18 mouse cellular contexts compared by ENCODE assay signal in genomic region chr5:98446771-98447462, GRCm38 (mm10).
DNase-seq lines count a peak whose midpoint lies in the region; ATAC-seq and TF ChIP-seq lines count a peak whose summit lies in the region.
"Had no signal": no experiment of that assay in that cellular context is flagged by ENCODE, and none has a peak within 500 bp of the region (broad histone marks: within the 10 kb centered on the region; RNA-seq: fewer than 3 reads in every experiment).

No protein-coding gene starts in this region.

- no peaks in the 10 kb centered on the region for H3K4me1 ChIP-seq in kidney, embryonic 14.5 days (ENCODE audit: control insufficient read depth, insufficient read depth, low read length)
- 0 out of 2 replicates have a peak, but pooled peaks cover 3% of the 10 kb centered on the region for H3K4me1 ChIP-seq in kidney, adult 2 months (ENCODE audit: control insufficient read depth, insufficient read depth, low read length)
- H3K4me1 ChIP-seq in lung, embryonic 16.5 days (replicated peaks; ENCODE audit: control insufficient read depth, insufficient read depth, low read length): no peaks in the 10 kb centered on the region
- H3K4me1 ChIP-seq in small intestine, adult 2 months (ENCODE audit: control insufficient read depth, insufficient read depth, insufficient read length, low read length): peaks cover 3% of the 10 kb centered on the region; the same call in 1 of the 2 replicates
- H3K4me1 ChIP-seq in heart, embryonic 11.5 days (ENCODE audit: control insufficient read depth, insufficient read depth, low read length): no peaks in the 10 kb centered on the region
- H3K4me1 ChIP-seq: embryonic facial prominence, embryonic 13.5 days; forebrain, embryonic 12.5 days; heart, embryonic 13.5 days had no signal

- no peaks in the 10 kb centered on the region for H3K9me3 ChIP-seq in kidney, embryonic 14.5 days (ENCODE audit: control insufficient read depth, low read length)
- no peaks in the 10 kb centered on the region for H3K9me3 ChIP-seq in lung, embryonic 16.5 days (ENCODE audit: control insufficient read depth, low read length)
- no peaks in the 10 kb centered on the region for H3K9me3 ChIP-seq in heart, embryonic 11.5 days (replicated peaks; ENCODE audit: control insufficient read depth, low read length)
- H3K9me3 ChIP-seq: embryonic facial prominence, embryonic 13.5 days; forebrain, embryonic 12.5 days; heart, embryonic 13.5 days had no signal

- H3K9ac ChIP-seq in kidney, embryonic 14.5 days (ENCODE audit: low read depth, low read length): no peak overlapping the region
- no peak overlapping the region for H3K9ac ChIP-seq in lung, embryonic 16.5 days (ENCODE audit: low read length)
- H3K9ac ChIP-seq in heart, embryonic 11.5 days (ENCODE audit: low read depth, low read length): no peak overlapping the region
- H3K9ac ChIP-seq: embryonic facial prominence, embryonic 13.5 days; forebrain, embryonic 12.5 days; forebrain, postnatal 0 days; heart, embryonic 13.5 days had no signal

- no peaks in the 10 kb centered on the region for H3K36me3 ChIP-seq in kidney, embryonic 14.5 days (ENCODE audit: control insufficient read depth, insufficient read depth, low read length)
- no peaks in the 10 kb centered on the region for H3K36me3 ChIP-seq in kidney, adult 2 months (ENCODE audit: control insufficient read depth, insufficient read depth, low read length)
- no peaks in the 10 kb centered on the region for H3K36me3 ChIP-seq in lung, embryonic 16.5 days (ENCODE audit: control insufficient read depth, insufficient read depth, low read length)
- no peaks in the 10 kb centered on the region for H3K36me3 ChIP-seq in small intestine, adult 2 months (ENCODE audit: control insufficient read depth, insufficient read depth, low read length)
- no peaks in the 10 kb centered on the region for H3K36me3 ChIP-seq in heart, embryonic 11.5 days (ENCODE audit: control insufficient read depth, insufficient read depth, low read length)
- H3K36me3 ChIP-seq: embryonic facial prominence, embryonic 13.5 days; forebrain, embryonic 12.5 days; heart, embryonic 13.5 days had no signal

- TF ChIP-seq POLR2A in kidney, adult 2 months (IDR thresholded peaks at IDR 0.05; ENCODE audit: low read depth, low read length): no peak
- TF ChIP-seq POLR2A in small intestine, adult 2 months (IDR thresholded peaks at IDR 0.05; ENCODE audit: low read depth, low read length): no peak

- TF ChIP-seq CTCF in kidney, adult 2 months (conservative IDR thresholded peaks at IDR 0.05; ENCODE audit: insufficient read depth, insufficient read length, low read depth, low read length): no peak
- no peak for TF ChIP-seq CTCF in small intestine, adult 2 months (IDR thresholded peaks at IDR 0.05; ENCODE audit: extremely low read depth, insufficient read length, insufficient replicate concordance, low read depth, low read length)

- H3K4me2 ChIP-seq in kidney, embryonic 14.5 days (replicated peaks; ENCODE audit: low read depth, low read length): no peak overlapping the region
- no peak overlapping the region for H3K4me2 ChIP-seq in lung, embryonic 16.5 days (ENCODE audit: low read depth, low read length)
- H3K4me2 ChIP-seq in heart, embryonic 11.5 days: no peak overlapping the region
- H3K4me2 ChIP-seq: embryonic facial prominence, embryonic 13.5 days; forebrain, embryonic 12.5 days; heart, embryonic 13.5 days had no signal

- WGBS in kidney, embryonic 14.5 days: 75% methylated on average over 12 of the region's 12 CpGs
- WGBS in kidney, adult 2 months: 54% methylated on average over 12 of the region's 12 CpGs
- 63% methylated on average over 12 of the region's 12 CpGs for WGBS in lung, embryonic 16.5 days
- 27% methylated on average over 12 of the region's 12 CpGs for WGBS in small intestine, adult 2 months
- 85% methylated on average over 12 of the region's 12 CpGs for WGBS in heart, embryonic 11.5 days (ENCODE audit: insufficient replicate concordance)

- H3K27me3 ChIP-seq in kidney, embryonic 14.5 days (ENCODE audit: control insufficient read depth, insufficient read depth, low read length): no peaks in the 10 kb centered on the region
- H3K27me3 ChIP-seq in kidney, adult 2 months (replicated peaks; ENCODE audit: control insufficient read depth, insufficient read depth, low read length): no peaks in the 10 kb centered on the region
- H3K27me3 ChIP-seq in lung, embryonic 16.5 days (ENCODE audit: control insufficient read depth, insufficient read depth, low read depth, low read length): no peaks in the 10 kb centered on the region
- H3K27me3 ChIP-seq in small intestine, adult 2 months (ENCODE audit: control insufficient read depth, insufficient read depth, low read length): no peaks in the 10 kb centered on the region
- H3K27me3 ChIP-seq in heart, embryonic 11.5 days (ENCODE audit: control insufficient read depth, insufficient read depth, low read length): no peaks in the 10 kb centered on the region
- H3K27me3 ChIP-seq: embryonic facial prominence, embryonic 13.5 days; forebrain, embryonic 12.5 days; heart, embryonic 13.5 days had no signal

- no peak for DNase-seq in kidney, adult 2 months
- DNase-seq in lung, postnatal 14 days: no peak
- DNase-seq in spleen, adult 18-20 months: no peak
- DNase-seq in adrenal gland, adult 18-20 months (ENCODE audit: low spot score in 2 of 2): no peak
- DNase-seq: adrenal gland, postnatal 14 days; cerebellum, adult 11-12 months; cerebellum, adult 9-10 months; cerebellum, postnatal 25 days; forebrain, postnatal 0 days; gastrocnemius, postnatal 14 days; heart, postnatal 36 days had no signal

- peak overlapping the region; percentile 8; the same call in 1 of the 2 replicates for H3K27ac ChIP-seq in kidney, embryonic 14.5 days (ENCODE audit: low read depth, low read length)
- no peak overlapping the region for H3K27ac ChIP-seq in kidney, adult 2 months (ENCODE audit: insufficient read depth, low read depth, low read length)
- H3K27ac ChIP-seq in lung, embryonic 16.5 days (ENCODE audit: low read length): no peak overlapping the region
- H3K27ac ChIP-seq in small intestine, adult 2 months (ENCODE audit: insufficient read depth, low read depth, low read length): peak overlapping the region; percentile 76
- no peak overlapping the region for H3K27ac ChIP-seq in heart, embryonic 11.5 days (ENCODE audit: low read depth, low read length)
- H3K27ac ChIP-seq: embryonic facial prominence, embryonic 13.5 days; forebrain, embryonic 12.5 days; heart, embryonic 13.5 days had no signal

- H3K4me3 ChIP-seq in kidney, embryonic 14.5 days (ENCODE audit: low read length): no peak overlapping the region
- no peak overlapping the region for H3K4me3 ChIP-seq in kidney, adult 2 months (ENCODE audit: insufficient read depth, low read depth, low read length)
- no peak overlapping the region for H3K4me3 ChIP-seq in lung, embryonic 16.5 days (ENCODE audit: low read length)
- no peak overlapping the region; the same call in 1 of the 2 replicates for H3K4me3 ChIP-seq in small intestine, adult 2 months (ENCODE audit: low read depth, low read length)
- H3K4me3 ChIP-seq in heart, embryonic 11.5 days (ENCODE audit: low read depth, low read length): no peak overlapping the region
- H3K4me3 ChIP-seq: embryonic facial prominence, embryonic 13.5 days; forebrain, embryonic 12.5 days; heart, embryonic 13.5 days had no signal

- ATAC-seq in kidney, embryonic 14.5 days (ENCODE audit: low FRiP score, low TSS enrichment): peak; percentile 49; the same call in 1 of the 2 replicates
- peak; percentile 43; the same call in 1 of the 2 replicates for ATAC-seq in lung, embryonic 16.5 days (ENCODE audit: low read depth)
- no peak for ATAC-seq in heart, embryonic 11.5 days (replicated peaks; ENCODE audit: insufficient number of reproducible peaks, low FRiP score, low TSS enrichment)
- ATAC-seq: forebrain, postnatal 0 days had no signal

Comparison
In these comparisons a context has a peak if more than half of its experiments do, and no peak if none do; other contexts are left out.
1. H3K27ac ChIP-seq: peak in kidney, embryonic 14.5 days (single experiment) and small intestine, adult 2 months (single experiment); none in kidney, adult 2 months (single experiment), lung, embryonic 16.5 days (single experiment) and heart, embryonic 11.5 days (single experiment).